Mouse (Mus musculus): Measurements from ENCODE around the gene Cd276. TPM values are rescaled to one million over a fixed set of nuclear protein-coding genes. Genes with fewer than 3 reads are reported as not detected.

Cd276 gene
- polyA plus RNA-seq, 1 experiment from 2014 or later: 10.7 TPM

- no peak for DNase-seq (ENCODE audit: low spot score)
- Histone ChIP-seq H3K36me3 (ENCODE audit: insufficient read depth, low read length) (no peaks in the 10 kb centered on the region), H3K4me2 (replicated peaks; ENCODE audit: low read depth, low read length) (no peak overlapping the region), H3K4me3 (ENCODE audit: low read depth, low read length) (no peak overlapping the region), H3K4me1 (ENCODE audit: insufficient read depth, low read depth, low read length) (no peaks in the 10 kb centered on the region), H3K9ac (replicated peaks; ENCODE audit: low read depth) (no peak overlapping the region), H3K27me3 (replicated peaks; ENCODE audit: insufficient read depth, low read length) (no peaks in the 10 kb centered on the region), H3K27ac (ENCODE audit: low read length) (no peak overlapping the region), H3K9me3 (ENCODE audit: low read length) (no peaks in the 10 kb centered on the region)
- 82% methylated on average over 6 of the region's 6 CpGs for WGBS
- no peak for ATAC-seq
- TF ChIP-seq EP300 (IDR thresholded peaks at IDR 0.05) (no peak), CTCF (IDR thresholded peaks at IDR 0.05) (no peak)
These were observed 21.9 kb downstream of the Cd276 start for GRCm38 (mm10) chr9:58533322-58533721.

GRCm38 (mm10) chr9:58532236-58532635 lies 23.0 kb downstream of the Cd276 start:
- Histone ChIP-seq H3K4me1 (ENCODE audit: insufficient read depth, low read depth, low read length) (no peaks in the 10 kb centered on the region), H3K36me3 (ENCODE audit: insufficient read depth, low read length) (no peaks in the 10 kb centered on the region), H3K27ac (ENCODE audit: low read length) (no peak overlapping the region), H3K9ac (replicated peaks; ENCODE audit: low read depth) (no peak overlapping the region), H3K4me2 (replicated peaks; ENCODE audit: low read depth, low read length) (no peak overlapping the region), H3K4me3 (ENCODE audit: low read depth, low read length) (no peak overlapping the region), H3K9me3 (ENCODE audit: low read length) (no peaks in the 10 kb centered on the region), H3K27me3 (replicated peaks; ENCODE audit: insufficient read depth, low read length) (no peaks in the 10 kb centered on the region)
- WGBS: 90% methylated on average over 4 of the region's 4 CpGs
- ATAC-seq (no peak), DNase-seq (ENCODE audit: low spot score) (no peak)
- no peak for TF ChIP-seq EP300 (IDR thresholded peaks at IDR 0.05)
- no peak for TF ChIP-seq CTCF (IDR thresholded peaks at IDR 0.05)

- WGBS: 88% methylated on average over 13 of the region's 13 CpGs
- Histone ChIP-seq H3K4me2 (replicated peaks; ENCODE audit: low read depth, low read length) (no peak overlapping the region), H3K27ac (ENCODE audit: low read length) (no peak overlapping the region), H3K9me3 (ENCODE audit: low read length) (no peaks in the 10 kb centered on the region), H3K4me3 (ENCODE audit: low read depth, low read length) (no peak overlapping the region), H3K36me3 (ENCODE audit: insufficient read depth, low read length) (no peaks in the 10 kb centered on the region), H3K9ac (replicated peaks; ENCODE audit: low read depth) (no peak overlapping the region), H3K4me1 (ENCODE audit: insufficient read depth, low read depth, low read length) (no peaks in the 10 kb centered on the region), H3K27me3 (replicated peaks; ENCODE audit: insufficient read depth, low read length) (no peaks in the 10 kb centered on the region)
- ATAC-seq (no peak), DNase-seq (ENCODE audit: low spot score) (no peak)
- TF ChIP-seq CTCF (IDR thresholded peaks at IDR 0.05): no peak
- no peak for TF ChIP-seq EP300 (IDR thresholded peaks at IDR 0.05)
These were observed 24.8 kb downstream of the Cd276 start for GRCm38 (mm10) chr9:58530407-58530806.

GRCm38 (mm10) chr9:58527841-58528240 lies 27.4 kb downstream of the Cd276 start:
- H3K36me3 ChIP-seq (ENCODE audit: insufficient read depth, low read length): no peaks in the 10 kb centered on the region
- TF ChIP-seq CTCF (IDR thresholded peaks at IDR 0.05) (no peak), EP300 (IDR thresholded peaks at IDR 0.05) (no peak)

DNA sequence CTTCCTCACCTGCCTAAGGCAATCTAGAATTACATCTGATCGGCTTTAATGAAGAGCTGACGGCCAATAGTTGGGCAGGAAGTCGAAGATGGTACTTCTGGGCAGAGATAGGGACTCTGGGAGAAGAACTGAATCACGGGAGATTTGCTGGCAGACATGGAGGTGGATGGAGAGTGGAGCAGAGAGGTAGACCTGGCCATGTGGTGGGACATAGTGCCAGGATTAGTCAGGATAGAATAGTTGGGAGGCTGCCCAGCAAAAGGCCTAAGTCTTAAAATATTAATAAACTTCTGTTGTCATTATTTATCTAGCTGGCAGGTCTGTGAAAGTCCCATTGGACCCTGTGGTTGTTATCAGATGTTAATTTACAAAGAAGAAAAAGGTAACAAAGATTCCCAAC lies 30.1 kb downstream of the Cd276 start:
- no peak overlapping the region for H3K27ac ChIP-seq (ENCODE audit: low read length)
- WGBS: 89% methylated on average over 4 of the region's 4 CpGs
- H3K4me3 ChIP-seq (ENCODE audit: low read depth, low read length): no peak overlapping the region
- H3K4me1 ChIP-seq (ENCODE audit: insufficient read depth, low read depth, low read length): no peaks in the 10 kb centered on the region
- no peaks in the 10 kb centered on the region for H3K9me3 ChIP-seq (ENCODE audit: low read length)
- no peaks in the 10 kb centered on the region for H3K36me3 ChIP-seq (ENCODE audit: insufficient read depth, low read length)
- TF ChIP-seq EP300 (IDR thresholded peaks at IDR 0.05): no peak
- no peak for TF ChIP-seq CTCF (IDR thresholded peaks at IDR 0.05)
- H3K27me3 ChIP-seq (replicated peaks; ENCODE audit: insufficient read depth, low read length): no peaks in the 10 kb centered on the region
- H3K9ac ChIP-seq (replicated peaks; ENCODE audit: low read depth): no peak overlapping the region
- ATAC-seq: no peak
- no peak overlapping the region for H3K4me2 ChIP-seq (replicated peaks; ENCODE audit: low read depth, low read length)
- no peak for DNase-seq (ENCODE audit: low spot score)

More at GRCm38 (mm10) chr9:58527841-58528240, 27.4 kb downstream of the Cd276 start:
- H3K4me1 ChIP-seq (ENCODE audit: insufficient read depth, low read depth, low read length): no peaks in the 10 kb centered on the region
- no peak overlapping the region for H3K4me3 ChIP-seq (ENCODE audit: low read depth, low read length)
- H3K27me3 ChIP-seq (replicated peaks; ENCODE audit: insufficient read depth, low read length): no peaks in the 10 kb centered on the region
- no peak overlapping the region for H3K27ac ChIP-seq (ENCODE audit: low read length)
- DNase-seq (ENCODE audit: low spot score): no peak
- no peak overlapping the region for H3K4me2 ChIP-seq (replicated peaks; ENCODE audit: low read depth, low read length)
- 82% methylated on average over 4 of the region's 4 CpGs for WGBS
- no peak overlapping the region for H3K9ac ChIP-seq (replicated peaks; ENCODE audit: low read depth)
- ATAC-seq: no peak
- no peaks in the 10 kb centered on the region for H3K9me3 ChIP-seq (ENCODE audit: low read length)

DNA sequence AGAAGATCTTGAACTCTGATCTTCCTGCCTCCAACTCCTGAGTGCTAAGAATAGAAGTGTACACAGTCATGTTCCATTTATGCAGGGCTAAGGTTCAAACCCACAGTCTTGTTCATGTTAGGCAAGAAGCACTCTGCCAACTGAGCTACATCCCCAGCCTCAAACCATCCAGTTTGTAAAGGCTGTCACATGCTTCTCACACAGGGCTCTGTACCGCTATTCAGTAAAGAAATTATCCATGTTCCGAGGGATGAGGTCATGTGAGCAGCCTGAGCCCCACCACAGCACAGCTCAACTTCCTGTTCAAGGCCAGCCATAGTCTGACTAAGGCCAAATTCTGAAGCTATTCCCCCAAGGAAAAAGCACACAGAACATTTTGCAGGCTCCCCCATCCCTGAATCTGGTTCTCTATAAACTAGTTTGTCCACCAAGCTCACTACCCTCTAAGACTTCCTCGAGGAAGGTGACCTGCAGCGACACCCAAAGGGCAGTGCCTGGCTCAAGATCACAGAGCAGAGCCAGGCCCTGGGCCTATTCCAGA lies 33.3 kb downstream of the Cd276 start:
- H3K27ac ChIP-seq (ENCODE audit: low read length): no peak overlapping the region
- no peak for DNase-seq (ENCODE audit: low spot score)
- H3K4me3 ChIP-seq (ENCODE audit: low read depth, low read length): no peak overlapping the region
- 36% methylated on average over 4 of the region's 4 CpGs for WGBS
- no peaks in the 10 kb centered on the region for H3K36me3 ChIP-seq (ENCODE audit: insufficient read depth, low read length)
- no peak overlapping the region for H3K4me2 ChIP-seq (replicated peaks; ENCODE audit: low read depth, low read length)
- H3K27me3 ChIP-seq (replicated peaks; ENCODE audit: insufficient read depth, low read length): no peaks in the 10 kb centered on the region
- no peak overlapping the region for H3K9ac ChIP-seq (replicated peaks; ENCODE audit: low read depth)
- H3K9me3 ChIP-seq (ENCODE audit: low read length): no peaks in the 10 kb centered on the region
- H3K4me1 ChIP-seq (ENCODE audit: insufficient read depth, low read depth, low read length): no peaks in the 10 kb centered on the region
- no peak for TF ChIP-seq CTCF (IDR thresholded peaks at IDR 0.05)
- TF ChIP-seq EP300 (IDR thresholded peaks at IDR 0.05): no peak
- ATAC-seq: no peak; the same call in 1 of the 2 replicates

Measured in lung, postnatal 0 days (tissue).